Mouse (Mus musculus) hindbrain, embryonic 16.5 days (tissue): ENCODE data around the gene Ldlrad1. TPM values are rescaled to one million over a fixed set of nuclear protein-coding genes. Genes with fewer than 3 reads are reported as not detected.
A peak's percentile ranks its signal among the peaks of the same experiment; 100 is the strongest.

ENCODE experiments used
- ATAC-seq: fragments of 200-750 bp; cut with Nextera tagmentation; 2 replicates; pipeline ENCODE4 v1.8.0; 2017; ENCODE audit warnings: moderate TSS enrichment, moderate library complexity
- H3K27ac ChIP-seq: fragments of 300-500 bp; sonication (generic); 2 replicates; pipeline ENCODE4 v1.5.1; 2014; ENCODE audit warnings: low read depth, mild to moderate bottlenecking, control low read depth, low read length, moderate library complexity
- H3K27me3 ChIP-seq: fragments of 300-500 bp; sonication (generic); replicated peaks from 2 replicates; pipeline ENCODE4 v1.6.1; 2014; ENCODE audit warnings: low read length; ENCODE audit not compliant: control insufficient read depth, insufficient read depth
- H3K36me3 ChIP-seq: fragments of 300-500 bp; sonication (generic); 2 replicates; pipeline ENCODE4 v1.6.1; 2014; ENCODE audit warnings: mild to moderate bottlenecking, low read length, moderate library complexity, mixed read lengths; ENCODE audit not compliant: control insufficient read depth, insufficient read depth
- H3K4me1 ChIP-seq: fragments of 300-500 bp; sonication (generic); 2 replicates; pipeline ENCODE4 v1.6.1; 2014; ENCODE audit warnings: low read depth, low read length; ENCODE audit not compliant: control insufficient read depth, insufficient read depth
- H3K4me2 ChIP-seq: fragments of 300-500 bp; sonication (generic); 2 replicates; pipeline ENCODE4 v1.6.1; 2014; ENCODE audit warnings: mild to moderate bottlenecking, low read length, control low read depth, moderate library complexity
- H3K4me3 ChIP-seq: fragments of 300-500 bp; sonication (generic); 2 replicates; pipeline ENCODE4 v1.5.1; 2014; ENCODE audit warnings: mild to moderate bottlenecking, low read length, control low read depth, moderate library complexity
- H3K9ac ChIP-seq: fragments of 300-500 bp; sonication (generic); 2 replicates; pipeline ENCODE4 v1.6.1; 2014; ENCODE audit warnings: low read depth, mild to moderate bottlenecking, control low read depth, low read length, moderate library complexity
- H3K9me3 ChIP-seq: fragments of 300-500 bp; sonication (generic); 2 replicates; pipeline ENCODE4 v1.6.1; 2014; ENCODE audit warnings: mild to moderate bottlenecking, low read length, moderate library complexity; ENCODE audit not compliant: control insufficient read depth
- whole genome bisulfite sequencing: fragments of 180-500 bp; shearing (Covaris S2); extraction: QIAGEN DNeasy Blood & Tissue Kit; methylation state at CpG from one replicate; pipeline ENCODE4 v1.1.7; 2014; 5-methylcytosine and 5-hydroxymethylcytosine counted together
- polyA plus RNA-seq: library from polyadenylated mRNA; unstranded; fragments of >200 nt; fragmentation: Nextera tagmentation; extraction: Ambion mirVana; gene quantifications from 2 replicates; pipeline ENCODE4 v1.2.1, GENCODE M21; 2015

The Ldlrad1 gene
- polyA plus RNA-seq, 1 experiment from 2014 or later = not detected

DNA sequence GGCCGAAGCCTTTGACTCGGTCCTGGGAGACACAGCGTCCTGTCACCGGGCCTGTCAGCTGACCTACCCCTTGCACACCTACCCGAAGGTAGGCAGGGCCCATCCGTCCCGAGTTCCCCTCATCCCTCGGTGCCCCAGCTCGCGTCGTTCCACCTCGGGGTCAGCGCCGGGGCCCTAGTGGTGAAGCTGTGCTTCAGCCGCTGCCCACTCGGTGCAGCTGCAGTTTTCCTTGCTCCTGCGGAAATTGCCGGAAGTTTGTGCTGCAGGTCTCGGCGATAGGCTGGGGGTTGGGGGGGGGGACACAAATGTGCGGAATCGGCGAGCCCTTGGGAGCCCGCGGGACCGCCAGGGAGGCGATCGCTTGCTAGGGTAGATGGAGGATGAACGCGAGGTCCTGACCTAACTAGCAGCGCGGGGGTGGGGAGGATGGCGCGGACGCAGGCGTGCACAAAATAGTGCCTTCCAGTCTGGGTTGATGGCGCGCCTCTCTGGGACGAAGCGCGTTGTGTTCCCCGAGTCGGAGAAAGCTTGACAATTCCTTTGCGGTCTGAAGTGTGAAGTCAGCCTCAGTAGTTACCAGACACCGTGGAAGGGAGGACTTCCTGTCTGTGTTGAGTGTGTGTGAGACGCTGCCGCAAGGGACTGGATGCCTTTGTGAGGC is 30.0 kb upstream of the Ldlrad1 start, which contains the start of gene Tceanc2:
TSS of gene Tceanc2 (minus strand) at position 287 of the 661 bp plus-strand sequence.
- peak within 1 kb of the TSS; percentile 96 for H3K4me3 ChIP-seq
- ATAC-seq = peak; percentile 18; the same call in 1 of the 2 replicates
- H3K9ac ChIP-seq = peak within 1 kb of the TSS; percentile 93
- peak within 1 kb of the TSS; percentile 99 for H3K27ac ChIP-seq
- H3K4me2 ChIP-seq = peak within 1 kb of the TSS; percentile 69
- no peaks in the 10 kb centered on the region for H3K9me3 ChIP-seq
- WGBS = 0% methylated on average over 47 of the region's 47 CpGs
- no peaks in the 10 kb centered on the region for H3K27me3 ChIP-seq
- H3K4me1 ChIP-seq = peaks cover 39% of the 10 kb centered on the region
- H3K36me3 ChIP-seq = no peaks in the 10 kb centered on the region

DNA sequence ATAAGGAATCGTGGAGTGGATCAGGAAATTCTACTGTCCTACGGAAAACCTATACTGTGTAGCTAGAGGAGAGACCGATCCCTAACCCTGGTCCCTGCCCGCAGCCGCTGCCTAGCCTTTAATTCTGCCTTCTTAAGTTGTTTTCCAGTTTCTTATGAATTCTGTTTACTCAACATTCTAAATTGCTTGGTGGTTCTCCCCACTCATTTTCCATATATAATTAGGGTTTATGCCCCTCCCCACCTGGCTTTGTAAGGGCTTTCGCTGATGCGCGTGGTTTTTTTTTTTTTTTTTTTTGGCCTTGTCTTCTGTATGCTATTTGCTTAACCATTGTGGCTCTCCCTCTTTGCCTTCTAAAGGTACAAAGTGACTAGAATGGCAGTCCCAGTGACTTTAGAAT is 29.4 kb upstream of the Ldlrad1 start:
- peak overlapping the region; percentile 99 for H3K27ac ChIP-seq
- WGBS = 6% methylated on average over 8 of the region's 8 CpGs

DNA sequence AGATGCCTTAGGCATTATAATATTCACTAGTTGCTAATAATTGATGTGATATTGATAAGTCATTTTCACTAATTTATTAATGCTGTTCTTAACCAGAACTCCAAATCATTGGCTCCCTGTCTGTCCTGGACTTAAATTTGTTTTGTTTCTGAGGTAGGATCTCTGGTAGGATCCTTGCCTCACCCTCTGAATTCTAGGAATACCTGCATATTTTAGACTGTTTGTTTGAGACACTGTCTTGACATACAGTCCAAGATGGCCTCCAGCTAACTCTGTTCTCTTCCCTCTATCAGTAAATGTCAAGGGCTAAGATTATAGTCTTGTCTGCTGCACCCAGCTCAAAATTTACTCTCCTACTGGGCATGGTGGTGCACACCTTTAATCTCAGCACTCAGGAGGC is 28.2 kb upstream of the Ldlrad1 start:
- Histone ChIP-seq H3K9me3 (no peaks in the 10 kb centered on the region), H3K27me3 (no peaks in the 10 kb centered on the region), H3K27ac (no peak overlapping the region), H3K9ac (no peak overlapping the region), H3K36me3 (no peaks in the 10 kb centered on the region), H3K4me1 (peaks cover 39% of the 10 kb centered on the region), H3K4me2 (no peak overlapping the region; the same call in 1 of the 2 replicates), H3K4me3 (no peak overlapping the region)
- ATAC-seq = no peak

More for the DNA sequence above, 29.4 kb upstream of the Ldlrad1 start:
- H3K9me3 ChIP-seq = no peaks in the 10 kb centered on the region
- peak overlapping the region; percentile 96 for H3K4me3 ChIP-seq
- H3K4me2 ChIP-seq = peak overlapping the region; percentile 54
- peak overlapping the region; percentile 93 for H3K9ac ChIP-seq
- peaks cover 39% of the 10 kb centered on the region for H3K4me1 ChIP-seq
- no peaks in the 10 kb centered on the region for H3K36me3 ChIP-seq
- no peaks in the 10 kb centered on the region for H3K27me3 ChIP-seq
- no peak for ATAC-seq

DNA sequence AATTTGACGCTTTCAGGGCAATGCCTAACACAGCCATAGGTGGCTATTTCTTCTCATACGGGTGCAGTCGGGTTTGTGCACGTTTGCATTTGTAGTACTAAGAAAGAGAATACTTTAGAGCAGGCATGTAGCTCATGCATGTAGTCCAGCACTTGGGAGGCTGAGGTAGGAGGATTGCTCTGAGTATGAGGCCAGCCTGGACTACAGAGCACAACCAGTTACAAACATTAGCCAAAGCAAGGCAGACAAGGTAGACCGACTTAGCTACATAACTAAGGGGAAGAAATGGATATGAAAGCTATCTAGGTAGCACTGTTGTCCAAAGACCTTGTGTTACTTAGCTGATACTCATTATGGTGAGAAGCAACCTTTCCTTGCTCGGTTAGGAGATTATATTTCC is 27.1 kb upstream of the Ldlrad1 start:
- H3K4me1 ChIP-seq = peaks cover 34% of the 10 kb centered on the region
- H3K36me3 ChIP-seq = peaks cover 4% of the 10 kb centered on the region
- 85% methylated on average over 6 of the region's 6 CpGs for WGBS
- no peaks in the 10 kb centered on the region for H3K9me3 ChIP-seq
- H3K4me2 ChIP-seq = no peak overlapping the region
- no peak overlapping the region for H3K4me3 ChIP-seq
- ATAC-seq = no peak
- H3K27me3 ChIP-seq = no peaks in the 10 kb centered on the region
- H3K9ac ChIP-seq = no peak overlapping the region
- H3K27ac ChIP-seq = no peak overlapping the region

DNA sequence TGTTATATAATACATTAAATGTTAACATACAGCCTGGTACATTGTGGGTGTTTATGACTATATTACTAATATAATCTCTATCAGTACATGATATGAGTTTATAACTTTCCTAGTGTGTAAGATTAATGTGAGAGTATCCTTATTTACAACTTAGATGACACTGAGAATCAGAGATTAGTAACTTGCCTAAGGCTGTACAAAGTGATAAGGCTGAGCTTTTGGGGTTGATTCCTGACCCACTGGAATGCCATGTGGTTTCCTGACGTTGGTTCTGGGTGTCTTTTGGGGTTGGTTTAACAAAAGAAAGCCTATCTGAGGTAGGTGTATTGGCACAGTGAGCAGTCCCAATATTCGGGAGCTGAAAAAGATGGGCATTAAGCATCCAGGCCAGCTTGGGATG is 26.2 kb upstream of the Ldlrad1 start:
- no peak overlapping the region for H3K9ac ChIP-seq
- H3K4me1 ChIP-seq = peaks cover 25% of the 10 kb centered on the region
- ATAC-seq = no peak
- H3K27me3 ChIP-seq = no peaks in the 10 kb centered on the region
- 82% methylated on average over 2 of the region's 2 CpGs for WGBS
- no peak overlapping the region for H3K4me3 ChIP-seq
- no peak overlapping the region for H3K4me2 ChIP-seq
- no peaks in the 10 kb centered on the region for H3K9me3 ChIP-seq
- H3K27ac ChIP-seq = no peak overlapping the region
- peaks cover 9% of the 10 kb centered on the region for H3K36me3 ChIP-seq

DNA sequence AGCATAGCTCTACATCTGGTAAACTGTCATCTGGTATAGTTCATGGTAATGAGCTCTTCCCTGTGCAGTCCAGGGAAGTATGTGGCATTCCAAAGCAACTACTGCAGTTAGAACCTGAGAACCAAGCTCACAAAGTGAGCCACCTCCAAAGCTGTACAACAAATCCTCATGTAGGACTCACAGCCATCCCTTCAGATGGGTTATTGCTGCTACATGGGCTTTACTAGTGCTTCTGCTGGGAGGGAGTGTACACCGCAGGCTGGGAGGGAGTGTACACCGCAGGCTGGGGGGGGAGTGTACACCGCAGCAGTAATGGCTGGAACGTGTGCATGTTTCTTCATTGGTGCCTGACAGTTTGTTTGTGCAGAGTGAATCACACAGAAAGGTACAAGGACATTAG is 25.8 kb upstream of the Ldlrad1 start:
- WGBS = 90% methylated on average over 4 of the region's 4 CpGs
- H3K9ac ChIP-seq = no peak overlapping the region

DNA sequence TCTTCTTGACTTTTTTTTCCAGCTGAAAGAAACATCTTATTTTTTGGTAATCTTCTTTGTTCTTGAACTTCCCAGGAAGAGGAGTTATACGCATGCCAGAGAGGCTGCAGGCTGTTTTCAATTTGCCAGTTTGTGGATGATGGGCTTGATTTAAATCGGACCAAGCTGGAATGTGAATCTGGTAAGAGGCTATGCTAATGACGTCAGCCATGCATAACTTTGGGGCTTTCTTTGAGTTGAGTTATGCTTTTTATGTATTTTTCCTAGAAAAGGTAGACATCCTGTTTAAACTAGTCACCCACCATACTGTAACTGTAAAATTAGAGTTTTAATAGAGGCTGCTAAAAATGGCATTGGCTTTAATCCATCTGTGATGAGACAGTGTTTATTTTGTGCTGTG is 23.3 kb upstream of the Ldlrad1 start:
- ATAC-seq = no peak
- H3K27ac ChIP-seq = no peak overlapping the region
- H3K9ac ChIP-seq = no peak overlapping the region
- H3K36me3 ChIP-seq = peaks cover 20% of the 10 kb centered on the region
- WGBS = 65% methylated on average over 3 of the region's 3 CpGs
- H3K27me3 ChIP-seq = no peaks in the 10 kb centered on the region
- H3K4me2 ChIP-seq = no peak overlapping the region
- no peak overlapping the region for H3K4me3 ChIP-seq
- peaks cover 15% of the 10 kb centered on the region for H3K4me1 ChIP-seq
- H3K9me3 ChIP-seq = no peaks in the 10 kb centered on the region

More for the DNA sequence above, 25.8 kb upstream of the Ldlrad1 start:
- no peak overlapping the region for H3K27ac ChIP-seq
- no peaks in the 10 kb centered on the region for H3K27me3 ChIP-seq
- ATAC-seq = no peak
- H3K9me3 ChIP-seq = no peaks in the 10 kb centered on the region
- H3K4me3 ChIP-seq = no peak overlapping the region
- peaks cover 12% of the 10 kb centered on the region for H3K36me3 ChIP-seq
- peaks cover 25% of the 10 kb centered on the region for H3K4me1 ChIP-seq
- no peak overlapping the region for H3K4me2 ChIP-seq

DNA sequence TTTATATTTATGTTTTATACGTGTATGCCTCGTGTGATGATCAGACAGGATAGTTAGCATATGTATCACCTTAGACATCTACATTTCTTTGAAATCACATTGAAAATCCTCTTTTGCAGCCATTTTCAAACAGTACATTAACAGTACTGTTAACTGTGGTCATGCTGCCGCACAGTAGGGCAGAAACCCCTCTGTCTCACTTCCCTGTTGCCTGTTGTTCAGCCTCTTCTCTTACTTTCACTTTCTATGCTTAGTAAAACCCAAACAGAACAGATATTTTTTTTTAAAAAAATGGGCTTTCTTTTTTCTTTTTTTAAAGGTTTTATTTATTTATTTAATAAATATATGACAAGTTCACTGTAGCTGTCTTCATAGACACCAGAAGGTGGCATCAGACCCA is 15.1 kb upstream of the Ldlrad1 start:
- Histone ChIP-seq H3K4me1 (no peaks in the 10 kb centered on the region), H3K9me3 (no peaks in the 10 kb centered on the region), H3K9ac (no peak overlapping the region), H3K36me3 (peaks cover 38% of the 10 kb centered on the region), H3K4me2 (no peak overlapping the region), H3K4me3 (no peak overlapping the region), H3K27me3 (no peaks in the 10 kb centered on the region), H3K27ac (no peak overlapping the region)
- ATAC-seq = no peak
- whole genome bisulfite sequencing = 95% methylated on average over 3 of the region's 3 CpGs

DNA sequence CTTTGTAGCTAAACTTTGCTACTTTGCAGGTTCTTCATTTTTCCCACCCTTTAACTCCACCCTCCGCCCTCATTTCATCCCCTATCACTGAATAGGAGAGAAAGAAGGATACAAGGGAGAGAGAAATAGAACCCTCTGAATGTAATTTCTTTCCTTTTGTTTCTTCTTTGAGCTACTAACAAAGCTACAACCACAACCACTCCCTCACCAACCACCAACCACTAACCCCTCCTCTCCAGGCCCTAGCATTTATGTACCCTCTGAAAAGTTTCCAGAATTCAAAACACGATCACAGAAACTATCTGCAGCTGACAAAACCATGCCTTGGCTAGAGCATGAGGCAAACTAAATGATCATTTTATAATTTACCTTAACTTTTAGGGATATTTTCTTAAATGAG is 12.5 kb upstream of the Ldlrad1 start:
- WGBS = 98% methylated on average over 2 of the region's 2 CpGs
- Histone ChIP-seq H3K4me1 (no peaks in the 10 kb centered on the region), H3K27me3 (no peaks in the 10 kb centered on the region), H3K4me3 (no peak overlapping the region), H3K36me3 (peaks cover 45% of the 10 kb centered on the region), H3K9me3 (no peaks in the 10 kb centered on the region), H3K9ac (no peak overlapping the region), H3K4me2 (no peak overlapping the region), H3K27ac (no peak overlapping the region)
- ATAC-seq = no peak
